Comparison of ENCODE assay signal across 8 mouse cellular contexts in the genomic region with DNA sequence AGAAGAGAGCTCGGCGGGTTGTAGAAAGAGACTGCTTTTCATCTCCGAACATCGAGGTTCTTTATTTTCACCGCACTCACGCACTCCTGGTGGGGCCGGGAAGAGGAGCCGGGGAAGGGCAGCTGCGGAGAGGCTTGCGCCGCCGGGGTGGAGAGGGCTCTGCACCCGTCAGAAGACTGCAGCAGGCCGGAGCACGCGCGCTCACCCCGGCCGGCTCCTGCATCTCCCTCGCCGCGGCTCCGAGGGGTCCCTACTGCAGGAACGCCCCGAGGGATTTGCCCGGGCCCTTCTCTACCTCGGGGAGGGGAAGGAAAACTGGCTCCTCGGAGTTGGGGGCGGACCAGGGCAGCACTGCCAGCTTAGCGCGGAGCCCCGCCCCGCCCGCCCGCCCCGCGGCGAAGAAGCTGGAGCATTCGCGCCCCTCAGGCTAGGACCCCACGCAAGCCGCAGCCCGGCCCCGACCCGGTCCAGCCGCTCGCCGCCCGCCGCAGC. TPM values are rescaled to one million over a fixed set of nuclear protein-coding genes. Genes with fewer than 3 reads are reported as not detected.
A peak's percentile ranks its signal among the peaks of the same experiment; 100 is the strongest.
DNase-seq lines count a peak whose midpoint lies in the region; ATAC-seq and TF ChIP-seq lines count a peak whose summit lies in the region.

No protein-coding gene starts in this region.

- H3K36me3 ChIP-seq in lung, embryonic 14.5 days (ENCODE audit: insufficient read depth) = no peaks in the 10 kb centered on the region
- peaks cover 6% of the 10 kb centered on the region for H3K36me3 ChIP-seq in forebrain, postnatal 0 days (ENCODE audit: insufficient read depth)
- H3K36me3 ChIP-seq in limb, embryonic 11.5 days (ENCODE audit: control insufficient read depth, insufficient read depth, low read length) = no peaks in the 10 kb centered on the region

- no peak for ATAC-seq in lung, embryonic 14.5 days (ENCODE audit: insufficient read depth)
- ATAC-seq in forebrain, postnatal 0 days = peak; percentile 21
- no peak for ATAC-seq in limb, embryonic 11.5 days (ENCODE audit: insufficient number of reproducible peaks, low FRiP score, low TSS enrichment, low read depth)

- H3K4me1 ChIP-seq in lung, embryonic 14.5 days (ENCODE audit: insufficient read depth) = 0 out of 2 replicates have a peak, but pooled peaks cover 7% of the 10 kb centered on the region
- peaks cover 31% of the 10 kb centered on the region for H3K4me1 ChIP-seq in forebrain, postnatal 0 days (ENCODE audit: insufficient read depth)
- peaks cover 20% of the 10 kb centered on the region for H3K4me1 ChIP-seq in limb, embryonic 11.5 days (ENCODE audit: control insufficient read depth, insufficient read depth, low read length)

- H3K27ac ChIP-seq in lung, embryonic 14.5 days (ENCODE audit: low read depth) = no peak overlapping the region
- H3K27ac ChIP-seq in forebrain, postnatal 0 days (ENCODE audit: low read depth, low read length) = peak overlapping the region; percentile 99
- no peak overlapping the region for H3K27ac ChIP-seq in limb, embryonic 11.5 days (replicated peaks; ENCODE audit: low read depth, low read length)

- H3K4me2 ChIP-seq in lung, embryonic 14.5 days = peak overlapping the region; percentile 73
- H3K4me2 ChIP-seq in forebrain, postnatal 0 days (ENCODE audit: low read depth) = peak overlapping the region; percentile 61
- peak overlapping the region; percentile 56 for H3K4me2 ChIP-seq in limb, embryonic 11.5 days (ENCODE audit: low read depth, severe bottlenecking)

- peaks cover 70% of the 10 kb centered on the region for H3K27me3 ChIP-seq in lung, embryonic 14.5 days (ENCODE audit: insufficient read depth, low read length)
- no peaks in the 10 kb centered on the region; the same call in none of the 2 replicates for H3K27me3 ChIP-seq in forebrain, postnatal 0 days (ENCODE audit: insufficient read depth, low read length)
- peaks cover 76% of the 10 kb centered on the region for H3K27me3 ChIP-seq in limb, embryonic 11.5 days (ENCODE audit: control insufficient read depth, insufficient read depth, low read length)

- peak; percentile 17 for DNase-seq in lung, embryonic 14.5 days
- DNase-seq in lung, postnatal 4 days = no peak
- DNase-seq in cerebellum, postnatal 14 days = peak; percentile 77 to 81
- no peak for DNase-seq in forebrain, postnatal 0 days
- DNase-seq in limb, embryonic 11.5 days (ENCODE audit: low spot score) = peak; percentile 56
- DNase-seq in retina, postnatal 1 day = peak; percentile 72
- no peak for DNase-seq in gastrocnemius, postnatal 14 days
- no peak for DNase-seq in urinary bladder, postnatal 36 days (ENCODE audit: low spot score in 2 of 2)

- WGBS in lung, embryonic 14.5 days = under 1% methylated on average over 41 of the region's 50 CpGs
- WGBS in forebrain, postnatal 0 days = under 1% methylated on average over 48 of the region's 50 CpGs
- 1% methylated on average over 45 of the region's 50 CpGs for WGBS in limb, embryonic 11.5 days

- no peak for TF ChIP-seq CTCF in lung, embryonic 14.5 days (IDR thresholded peaks at IDR 0.05; ENCODE audit: low read depth)
- no peak for TF ChIP-seq CTCF in forebrain, postnatal 0 days (IDR thresholded peaks at IDR 0.05; ENCODE audit: low read depth)

- H3K9me3 ChIP-seq in lung, embryonic 14.5 days (ENCODE audit: low read depth, low read length) = no peaks in the 10 kb centered on the region
- H3K9me3 ChIP-seq in forebrain, postnatal 0 days (ENCODE audit: low read length) = no peaks in the 10 kb centered on the region
- H3K9me3 ChIP-seq in limb, embryonic 11.5 days (ENCODE audit: control insufficient read depth, low read length) = no peaks in the 10 kb centered on the region

- no peak overlapping the region for H3K9ac ChIP-seq in lung, embryonic 14.5 days
- peak overlapping the region; percentile 99 for H3K9ac ChIP-seq in forebrain, postnatal 0 days
- H3K9ac ChIP-seq in limb, embryonic 11.5 days (ENCODE audit: low read length) = no peak overlapping the region

- H3K4me3 ChIP-seq in lung, embryonic 14.5 days (ENCODE audit: low read depth, low read length) = peak overlapping the region; percentile 40
- H3K4me3 ChIP-seq in forebrain, postnatal 0 days (ENCODE audit: low read depth, low read length) = peak overlapping the region; percentile 79
- peak overlapping the region; percentile 32 for H3K4me3 ChIP-seq in limb, embryonic 11.5 days (ENCODE audit: low read depth, low read length)

- intact Hi-C loops in gastrocnemius, postnatal 14 days (cut with DNase I; ENCODE audit: low total_unique reads) = no loop called here

RNA-seq across cellular contexts. Expression of gene Ythdf1, which starts 27.2 kb away (rescaled TPM):
- polyA plus RNA-seq in lung, embryonic 14.5 days (2014; fragmentation: Nextera tagmentation; extraction: Ambion mirVana) = 69.2 and 70.1 TPM in 2 replicates
- 26.0 and 31.2 TPM in 2 replicates for total RNA-seq in forebrain, postnatal 0 days (2014; rRNA removed)
- 49.9 and 51.7 TPM in 2 replicates for polyA plus RNA-seq in forebrain, postnatal 0 days (2015; fragmentation: Nextera tagmentation; extraction: Ambion mirVana)
- polyA plus RNA-seq in limb, embryonic 11.5 days (2014; fragmentation: Nextera tagmentation; extraction: Ambion mirVana) = 80.5 and 83.1 TPM in 2 replicates
- total RNA-seq in gastrocnemius, postnatal 14 days (2021) = 10 to 100 TPM; 29.5 to 30.3 TPM

RNA-seq across cellular contexts. Expression of gene Birc7, which starts 35.2 kb away (rescaled TPM):
- polyA plus RNA-seq in lung, embryonic 14.5 days (2014; fragmentation: Nextera tagmentation; extraction: Ambion mirVana) = 0.20 and 0.51 TPM in 2 replicates
- total RNA-seq in forebrain, postnatal 0 days (2014; rRNA removed) = 0.38 TPM in 1 of 2 replicates, not detected in the other
- 0.13 and 0.24 TPM in 2 replicates for polyA plus RNA-seq in forebrain, postnatal 0 days (2015; fragmentation: Nextera tagmentation; extraction: Ambion mirVana)
- polyA plus RNA-seq in limb, embryonic 11.5 days (2014; fragmentation: Nextera tagmentation; extraction: Ambion mirVana) = not detected in 2 replicates
- total RNA-seq in gastrocnemius, postnatal 14 days (2021) = not detected

Comparison
In these comparisons a context has a peak if more than half of its experiments do, and no peak if none do; other contexts are left out.
1. DNase-seq: peak in lung, embryonic 14.5 days (single experiment), cerebellum, postnatal 14 days (2 of 2), limb, embryonic 11.5 days (single experiment) and retina, postnatal 1 day (single experiment); none in lung, postnatal 4 days (0 of 2), forebrain, postnatal 0 days (single experiment), gastrocnemius, postnatal 14 days (single experiment) and urinary bladder, postnatal 36 days (0 of 2).
2. Peak in every context shown above with its lines, with median percentiles within 50 percentile points of each other: H3K4me2 ChIP-seq and H3K4me3 ChIP-seq.